Mouse (Mus musculus) stomach, postnatal 0 days (tissue): ENCODE data around the gene Lenep.

Experiments
- CTCF ChIP-seq: IDR thresholded peaks from 2 replicates; pipeline ENCODE4 v1.5.1; 2016; ENCODE audit warnings: antibody characterized with exemption, low read depth, mild to moderate bottlenecking, moderate library complexity
- EP300 ChIP-seq: optimal IDR thresholded peaks from 2 replicates; pipeline ENCODE3; 2016; ENCODE audit warnings: antibody characterized with exemption

DNA sequence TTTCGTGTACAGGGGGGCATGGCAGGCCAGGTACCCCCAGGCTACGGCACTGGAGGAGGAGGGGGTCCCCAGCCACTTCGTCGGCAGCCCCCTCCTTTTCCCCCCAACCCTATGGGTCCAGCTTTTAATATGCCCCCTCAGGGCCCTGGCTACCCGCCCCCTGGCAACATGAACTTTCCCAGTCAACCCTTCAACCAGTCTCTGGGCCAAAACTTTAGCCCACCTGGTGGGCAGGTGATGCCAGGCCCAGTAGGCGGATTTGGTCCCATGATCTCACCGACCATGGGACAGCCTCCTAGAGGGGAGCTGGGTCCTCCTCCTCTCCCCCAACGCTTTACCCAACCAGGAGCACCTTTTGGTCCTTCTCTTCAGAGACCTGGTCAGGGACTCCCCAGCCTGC is 30.0 kb upstream of the Lenep start:
- TF ChIP-seq CTCF: no peak
- no peak for TF ChIP-seq EP300
